Mouse (Mus musculus): ENCODE measurements around the gene Kctd8.

DNA sequence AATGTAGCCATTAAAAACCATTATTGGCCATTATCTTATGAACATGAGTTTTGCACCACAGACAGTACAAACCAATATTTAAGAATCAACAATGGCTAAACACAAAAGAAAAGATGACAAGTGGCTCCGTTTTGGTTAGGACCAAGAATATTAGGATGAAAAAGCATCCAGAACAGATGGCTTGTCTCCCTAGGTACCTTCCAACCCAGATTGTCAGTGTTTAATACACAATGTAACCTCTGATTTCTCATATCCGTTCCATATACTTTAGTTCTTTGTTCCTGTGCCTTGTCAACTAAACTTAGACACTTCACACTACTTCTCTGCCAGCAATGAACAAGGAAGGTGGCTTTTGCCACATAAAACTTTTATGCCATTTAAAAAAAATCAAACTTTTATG, 89.1 kb downstream of the Kctd8 start:
- TF ChIP-seq POLR2A (IDR thresholded peaks at IDR 0.05; ENCODE audit: borderline replicate concordance, insufficient read depth, low read length) (no peak), CTCF (IDR thresholded peaks at IDR 0.05; ENCODE audit: borderline replicate concordance, insufficient read depth, low read depth, low read length) (no peak)
